ENCODE assay signal across 9 mouse cellular contexts in the genomic region with DNA sequence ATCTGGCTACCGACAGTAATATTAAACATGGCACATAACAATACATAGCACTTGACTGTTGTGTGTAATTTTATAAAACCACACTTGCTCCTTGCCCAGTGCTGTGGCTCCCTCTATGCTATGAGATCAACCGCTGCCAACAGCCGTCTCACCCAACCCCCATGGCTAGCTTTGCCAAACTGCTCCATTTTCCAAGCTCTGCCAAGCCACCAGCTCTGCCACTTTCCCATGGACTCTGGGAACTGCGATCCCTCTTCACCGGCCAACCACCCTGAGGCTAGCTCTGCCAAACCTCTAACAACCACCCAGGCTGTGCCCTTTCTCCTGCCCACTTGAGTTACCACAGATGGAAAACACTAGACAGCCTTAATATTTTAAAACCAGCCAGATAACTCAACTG. TPM values are rescaled to one million over a fixed set of nuclear protein-coding genes. Genes with fewer than 3 reads are reported as not detected.
DNase-seq lines count a peak whose midpoint lies in the region; ATAC-seq and TF ChIP-seq lines count a peak whose summit lies in the region.
"Had no signal": no experiment of that assay in that cellular context is flagged by ENCODE, and none has a peak within 500 bp of the region (broad histone marks: within the 10 kb centered on the region; RNA-seq: fewer than 3 reads in every experiment).

No protein-coding gene starts in this region.

- no peak for TF ChIP-seq POLR2A in cortical plate, adult 2 months (IDR thresholded peaks at IDR 0.05; ENCODE audit: extremely low read depth, insufficient read depth, low read length)

- DNase-seq in kidney, adult 18-20 months: peak; percentile 73
- peak; percentile 85 for DNase-seq in brain, adult 2 months (ENCODE audit: low read depth, low spot score)
- DNase-seq in layer of hippocampus, postnatal 36 days: peak; percentile 61 to 70
- no peak for DNase-seq in neural tube, embryonic 10.5 days (ENCODE audit: extremely low spot score, low spot score)
- no peak for DNase-seq in urinary bladder, postnatal 10 days (ENCODE audit: low spot score)
- no peak for DNase-seq in thymus, postnatal 4 days

- H3K4me2 ChIP-seq in kidney, embryonic 16.5 days (replicated peaks; ENCODE audit: low read depth, low read length): no peak overlapping the region
- H3K4me2 ChIP-seq: lung, embryonic 15.5 days had no signal

- no peak overlapping the region for H3K27ac ChIP-seq in kidney, embryonic 16.5 days (ENCODE audit: low read length)
- peak overlapping the region; percentile 39; the same call in 1 of the 2 replicates for H3K27ac ChIP-seq in cortical plate, adult 2 months (ENCODE audit: insufficient read depth, low read length)
- H3K27ac ChIP-seq: lung, embryonic 15.5 days had no signal

- TF ChIP-seq CTCF in cortical plate, adult 2 months (IDR thresholded peaks at IDR 0.05; ENCODE audit: extremely low read depth, insufficient read depth, low read length): no peak

- 93% methylated on average over 5 of the region's 5 CpGs for WGBS in kidney, embryonic 16.5 days

- no peaks in the 10 kb centered on the region for H3K27me3 ChIP-seq in kidney, embryonic 16.5 days (ENCODE audit: insufficient read depth, low read length)
- H3K27me3 ChIP-seq: lung, embryonic 15.5 days had no signal

- no peak overlapping the region for H3K4me3 ChIP-seq in kidney, embryonic 16.5 days (ENCODE audit: low read length)
- no peak overlapping the region for H3K4me3 ChIP-seq in cortical plate, adult 2 months (ENCODE audit: insufficient read depth, low read length)
- H3K4me3 ChIP-seq: lung, embryonic 15.5 days had no signal

- no peaks in the 10 kb centered on the region for H3K36me3 ChIP-seq in kidney, embryonic 16.5 days (ENCODE audit: insufficient read depth, low read length)
- H3K36me3 ChIP-seq: lung, embryonic 15.5 days had no signal

- no peak for ATAC-seq in kidney, embryonic 16.5 days (ENCODE audit: low FRiP score, low TSS enrichment)

- H3K9me3 ChIP-seq in kidney, embryonic 16.5 days (ENCODE audit: low read length): no peaks in the 10 kb centered on the region
- H3K9me3 ChIP-seq: lung, embryonic 15.5 days had no signal

- H3K9ac ChIP-seq in kidney, embryonic 16.5 days (replicated peaks; ENCODE audit: low read length): no peak overlapping the region
- H3K9ac ChIP-seq: lung, embryonic 15.5 days had no signal

- no peaks in the 10 kb centered on the region; the same call in 1 of the 2 replicates for H3K4me1 ChIP-seq in kidney, embryonic 16.5 days (ENCODE audit: insufficient read depth, low read length)
- H3K4me1 ChIP-seq in cortical plate, adult 2 months (ENCODE audit: control insufficient read depth, insufficient read depth, low read length): peaks cover 11% of the 10 kb centered on the region; the same call in 1 of the 2 replicates

RNA-seq across cellular contexts. Expression of a gene that starts 33.6 kb away (rescaled TPM):
- polyA plus RNA-seq in kidney, embryonic 16.5 days (2015; fragmentation: Nextera tagmentation; extraction: Ambion mirVana): 403 and 418 TPM in 2 replicates
- 94.9 and 95.4 TPM in 2 replicates for polyA plus RNA-seq in cortical plate, adult 2 months (2012; rRNA removed)
- 100 to 1,000 TPM; 262 to 279 TPM for total RNA-seq in layer of hippocampus, postnatal 36 days (2021)

Comparison
In these comparisons a context has a peak if more than half of its experiments do, and no peak if none do; other contexts are left out.
1. DNase-seq: peak in kidney, adult 18-20 months (single experiment), brain, adult 2 months (single experiment) and layer of hippocampus, postnatal 36 days (2 of 2); none in neural tube, embryonic 10.5 days (single experiment), urinary bladder, postnatal 10 days (single experiment) and thymus, postnatal 4 days (single experiment).